In the genomic region with DNA sequence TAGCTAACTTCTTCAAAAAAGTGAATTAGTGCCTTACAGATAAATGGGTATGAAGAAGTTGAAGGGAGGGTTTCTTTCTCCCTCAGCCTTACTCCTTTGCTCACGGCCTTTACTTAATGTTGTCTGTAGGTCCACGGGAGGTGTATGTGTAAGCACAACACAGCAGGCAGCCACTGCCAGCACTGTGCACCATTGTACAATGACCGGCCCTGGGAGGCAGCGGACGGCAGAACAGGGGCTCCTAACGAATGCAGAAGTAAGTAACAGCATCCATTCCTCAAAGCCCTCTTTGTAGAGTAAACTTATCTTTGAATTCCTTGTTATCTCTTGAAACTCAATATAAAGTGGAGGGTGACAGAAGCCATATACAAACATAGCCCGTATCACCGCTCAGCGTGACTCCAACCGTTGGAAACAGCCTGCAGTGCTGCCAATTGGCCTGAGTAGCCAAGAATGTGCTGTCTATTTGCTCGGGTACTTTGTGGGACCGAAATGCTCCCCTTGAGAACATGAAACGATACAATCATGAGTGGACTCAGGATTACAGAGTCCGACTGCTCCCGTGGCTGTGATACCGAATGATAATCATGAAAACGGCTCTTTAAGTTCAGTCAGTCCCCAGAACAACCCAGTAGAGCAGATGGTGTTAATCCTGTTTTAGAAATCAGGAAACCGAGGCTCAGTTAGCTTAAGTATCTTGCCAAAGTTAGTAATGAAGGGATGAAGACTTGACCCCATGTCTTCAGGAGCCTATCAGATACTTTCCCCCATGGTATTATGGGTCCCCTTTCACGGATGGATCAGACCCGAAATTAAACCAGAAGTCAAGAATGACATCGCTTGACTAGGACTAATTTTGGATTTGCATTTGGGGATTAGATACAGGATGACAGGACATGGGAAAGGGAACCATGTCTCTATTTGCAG, we compare ENCODE assay signal across 14 mouse cellular contexts.
DNase-seq lines count a peak whose midpoint lies in the region; ATAC-seq lines count a peak whose summit lies in the region.
"Had no signal": no experiment of that assay in that cellular context is flagged by ENCODE, and none has a peak within 500 bp of the region (broad histone marks: within the 10 kb centered on the region; RNA-seq: fewer than 3 reads in every experiment).

No protein-coding gene starts in this region.

- peak overlapping the region; percentile 41; the same call in 1 of the 2 replicates for H3K9ac ChIP-seq in heart, embryonic 16.5 days (ENCODE audit: low read length)
- no peak overlapping the region for H3K9ac ChIP-seq in hindbrain, embryonic 16.5 days (ENCODE audit: low read depth, low read length)
- H3K9ac ChIP-seq: forebrain, embryonic 12.5 days had no signal

- peak overlapping the region; percentile 89 for H3K27ac ChIP-seq in heart, embryonic 16.5 days (ENCODE audit: low read length)
- no peak overlapping the region for H3K27ac ChIP-seq in hindbrain, embryonic 16.5 days (ENCODE audit: low read depth, low read length)
- H3K27ac ChIP-seq: forebrain, embryonic 12.5 days; hindbrain, embryonic 10.5 days had no signal

- peak; percentile 18 for DNase-seq in gastrocnemius, postnatal 10 days
- DNase-seq in gastrocnemius, postnatal 4 days (ENCODE audit: low spot score in 2 of 2): no peak
- peak; percentile 66 for DNase-seq in brain, adult 2 months (ENCODE audit: low read depth, low spot score)
- peak; percentile 65 for DNase-seq in cerebellum, adult 9-10 months
- no peak for DNase-seq in left cerebral cortex, postnatal 25 days (ENCODE audit: low spot score in 2 of 2)
- no peak for DNase-seq in kidney, adult 18-20 months
- DNase-seq: adrenal gland, adult 8-10 months; embryo, embryonic 11 days; liver had no signal

- H3K36me3 ChIP-seq in heart, embryonic 16.5 days (ENCODE audit: control insufficient read depth, insufficient read depth): peaks cover 19% of the 10 kb centered on the region
- H3K36me3 ChIP-seq in hindbrain, embryonic 16.5 days (ENCODE audit: control insufficient read depth, insufficient read depth, low read length): peaks cover 14% of the 10 kb centered on the region

- no peaks in the 10 kb centered on the region for H3K27me3 ChIP-seq in heart, embryonic 16.5 days (ENCODE audit: control insufficient read depth, insufficient read depth, low read length)
- no peaks in the 10 kb centered on the region for H3K27me3 ChIP-seq in hindbrain, embryonic 16.5 days (replicated peaks; ENCODE audit: control insufficient read depth, insufficient read depth, low read length)
- H3K27me3 ChIP-seq: forebrain, embryonic 12.5 days had no signal

- 21% methylated on average over 21 of the region's 21 CpGs for WGBS in heart, embryonic 16.5 days
- 60% methylated on average over 21 of the region's 21 CpGs for WGBS in hindbrain, embryonic 16.5 days

- intact Hi-C loops in left cerebral cortex, postnatal 25 days (cut with DNase I): no loop called here

- H3K9me3 ChIP-seq in heart, embryonic 16.5 days (replicated peaks; ENCODE audit: control insufficient read depth, low read length): no peaks in the 10 kb centered on the region
- no peaks in the 10 kb centered on the region for H3K9me3 ChIP-seq in hindbrain, embryonic 16.5 days (ENCODE audit: control insufficient read depth, low read length)

- peak; percentile 92 for ATAC-seq in heart, embryonic 16.5 days (replicated peaks; ENCODE audit: extremely low read depth, insufficient read depth, low FRiP score)
- no peak for ATAC-seq in hindbrain, embryonic 16.5 days
- ATAC-seq: CD4-positive, CD25-positive, alpha-beta regulatory T cell, adult 4 months had no signal

- peak overlapping the region; percentile 47 for H3K4me2 ChIP-seq in heart, embryonic 16.5 days (ENCODE audit: low read depth, low read length)
- no peak overlapping the region for H3K4me2 ChIP-seq in hindbrain, embryonic 16.5 days (ENCODE audit: low read length)
- H3K4me2 ChIP-seq: forebrain, embryonic 12.5 days had no signal

- no peak overlapping the region for H3K4me3 ChIP-seq in heart, embryonic 16.5 days (ENCODE audit: low read length)
- no peak overlapping the region for H3K4me3 ChIP-seq in hindbrain, embryonic 16.5 days (ENCODE audit: low read length)
- H3K4me3 ChIP-seq: forebrain, embryonic 12.5 days; hindbrain, embryonic 10.5 days had no signal

- H3K4me1 ChIP-seq in heart, embryonic 16.5 days (ENCODE audit: control insufficient read depth, insufficient read depth, low read length): peaks cover 15% of the 10 kb centered on the region
- no peaks in the 10 kb centered on the region for H3K4me1 ChIP-seq in hindbrain, embryonic 16.5 days (ENCODE audit: control insufficient read depth, insufficient read depth, low read depth, low read length)
- H3K4me1 ChIP-seq: forebrain, embryonic 12.5 days had no signal

Comparison
In these comparisons a context has a peak if more than half of its experiments do, and no peak if none do; other contexts are left out.
1. DNase-seq: peak in gastrocnemius, postnatal 10 days (single experiment), brain, adult 2 months (single experiment) and cerebellum, adult 9-10 months (single experiment); none in gastrocnemius, postnatal 4 days (0 of 2), left cerebral cortex, postnatal 25 days (0 of 2) and kidney, adult 18-20 months (single experiment).